Mouse (Mus musculus) fat pad, adult 2 months (tissue): ENCODE data around the gene Wt1.

Source experiments
- DNase-seq: peaks from one replicate; pipeline ENCODE4 v3.0.0-alpha.2; 2011; ENCODE audit warnings: low read depth, low spot score; ENCODE audit errors: extremely low read depth

Gene Wt1

GRCm38 (mm10) chr2:105125641-105126040 is 688 bp upstream of the Wt1 start:
- DNase-seq = no peak

GRCm38 (mm10) chr2:105126691-105127530 is 582 bp downstream of the Wt1 start:
- DNase-seq = no peak

GRCm38 (mm10) chr2:105127531-105128480 is 1.5 kb downstream of the Wt1 start:
- DNase-seq = no peak

- DNase-seq = no peak
Observed at GRCm38 (mm10) chr2:105128564-105128963, 2.2 kb downstream of the Wt1 start.

- DNase-seq = no peak
Observed at GRCm38 (mm10) chr2:105130351-105131060, 4.2 kb downstream of the Wt1 start.

- no peak for DNase-seq
Observed at GRCm38 (mm10) chr2:105131061-105131810, 4.9 kb downstream of the Wt1 start.

GRCm38 (mm10) chr2:105131811-105132100 is 5.4 kb downstream of the Wt1 start:
- no peak for DNase-seq

- no peak for DNase-seq
Observed at GRCm38 (mm10) chr2:105132300-105132699, 6.0 kb downstream of the Wt1 start.

GRCm38 (mm10) chr2:105132933-105133795 is 6.8 kb downstream of the Wt1 start:
- no peak for DNase-seq

GRCm38 (mm10) chr2:105134296-105134695 is 8.0 kb downstream of the Wt1 start:
- DNase-seq = no peak

- DNase-seq = no peak
Observed at GRCm38 (mm10) chr2:105139471-105139870, 13.1 kb downstream of the Wt1 start.

GRCm38 (mm10) chr2:105141371-105141770 is 15.0 kb downstream of the Wt1 start:
- no peak for DNase-seq

- no peak for DNase-seq
Observed at GRCm38 (mm10) chr2:105143731-105144130, 17.4 kb downstream of the Wt1 start.

GRCm38 (mm10) chr2:105151544-105151943 is 25.2 kb downstream of the Wt1 start:
- no peak for DNase-seq

- DNase-seq = no peak
Observed at GRCm38 (mm10) chr2:105153046-105153445, 26.7 kb downstream of the Wt1 start.

- no peak for DNase-seq
Observed at GRCm38 (mm10) chr2:105160949-105161348, 34.6 kb downstream of the Wt1 start.

- DNase-seq = no peak
Observed at GRCm38 (mm10) chr2:105162763-105163162, 36.4 kb downstream of the Wt1 start.

GRCm38 (mm10) chr2:105168137-105168536 is 41.8 kb downstream of the Wt1 start:
- no peak for DNase-seq

GRCm38 (mm10) chr2:105174254-105174653 is 47.9 kb downstream of the Wt1 start:
- no peak for DNase-seq

GRCm38 (mm10) chr2:105178871-105179270 is 52.5 kb downstream of the Wt1 start:
- no peak for DNase-seq
